Mouse (Mus musculus) neural tube, embryonic 14.5 days (tissue): Measurements from ENCODE around the gene Enox1. TPM values are rescaled to one million over a fixed set of nuclear protein-coding genes. Genes with fewer than 3 reads are reported as not detected.

Experiments used
- ATAC-seq: fragments of 200-750 bp; cut with Nextera tagmentation; 2 replicates; pipeline ENCODE4 v1.8.0; 2017; ENCODE audit warnings: low read depth, mild to moderate bottlenecking, moderate TSS enrichment, moderate library complexity
- H3K27ac ChIP-seq: fragments of 300-500 bp; sonication (generic); 2 replicates; pipeline ENCODE4 v1.5.1; 2014; ENCODE audit warnings: low read depth, mild to moderate bottlenecking, control low read depth, low read length, moderate library complexity, mixed read lengths
- H3K27me3 ChIP-seq: fragments of 300-500 bp; sonication (generic); 2 replicates; pipeline ENCODE4 v1.6.1; 2014; ENCODE audit warnings: low read length; ENCODE audit not compliant: control insufficient read depth, insufficient read depth
- H3K36me3 ChIP-seq: fragments of 300-500 bp; sonication (generic); 2 replicates; pipeline ENCODE4 v1.6.1; 2014; ENCODE audit warnings: low read length, mixed read lengths; ENCODE audit not compliant: control insufficient read depth, insufficient read depth
- H3K4me1 ChIP-seq: fragments of 300-500 bp; sonication (generic); 2 replicates; pipeline ENCODE4 v1.6.1; 2014; ENCODE audit warnings: low read length; ENCODE audit not compliant: control insufficient read depth, insufficient read depth
- H3K4me2 ChIP-seq: fragments of 300-500 bp; sonication (generic); 2 replicates; pipeline ENCODE4 v1.6.1; 2014; ENCODE audit warnings: mild to moderate bottlenecking, low read depth, low read length, control low read depth
- H3K4me3 ChIP-seq: fragments of 300-500 bp; sonication (generic); 2 replicates; pipeline ENCODE4 v1.5.1; 2014; ENCODE audit warnings: low read depth, low read length, control low read depth, mixed read lengths
- H3K9ac ChIP-seq: fragments of 300-500 bp; sonication (generic); replicated peaks from 2 replicates; pipeline ENCODE4 v1.6.1; 2014; ENCODE audit warnings: low read depth, mild to moderate bottlenecking, control low read depth, low read length, mixed read lengths
- H3K9me3 ChIP-seq: fragments of 300-500 bp; sonication (generic); 2 replicates; pipeline ENCODE4 v1.6.1; 2016; ENCODE audit warnings: low read length; ENCODE audit not compliant: control insufficient read depth
- WGBS: fragments of 180-500 bp; shearing (Covaris S2); extraction: QIAGEN DNeasy Blood & Tissue Kit; methylation state at CpG from one replicate; pipeline ENCODE4 v1.1.7; 2014; 5-methylcytosine and 5-hydroxymethylcytosine counted together
- polyA plus RNA-seq: library from polyadenylated mRNA; unstranded; fragments of >200 nt; fragmentation: Nextera tagmentation; extraction: Ambion mirVana; gene quantifications from 2 replicates; pipeline ENCODE4 v1.2.1, GENCODE M21; 2014

Gene Enox1
- polyA plus RNA-seq, 1 experiment from 2014 or later, result 36.2 TPM

DNA sequence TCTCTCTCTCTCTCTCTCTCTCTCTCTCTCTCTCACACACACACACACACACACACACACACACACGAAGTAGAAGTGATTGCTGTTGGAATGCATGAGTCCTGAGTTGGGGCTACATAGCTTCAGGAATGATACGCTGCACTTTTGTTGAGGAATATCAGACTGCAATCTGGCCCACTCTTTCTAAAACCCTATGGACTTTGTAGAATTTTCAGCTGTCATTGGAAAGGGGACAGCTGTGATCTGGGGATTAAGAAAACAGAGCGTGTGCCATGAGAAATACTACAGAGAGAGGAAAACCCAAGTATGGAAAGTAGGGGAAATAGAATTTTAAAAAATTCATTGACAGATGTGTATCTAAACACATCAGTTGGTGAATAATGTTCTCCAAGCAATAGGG lies 482.1 kb downstream of the Enox1 start:
- no peak for ATAC-seq
- 87% methylated on average over 3 of the region's 3 CpGs for WGBS
- no peak overlapping the region for H3K4me3 ChIP-seq
- H3K27ac ChIP-seq, result no peak overlapping the region
- no peaks in the 10 kb centered on the region for H3K9me3 ChIP-seq
- no peaks in the 10 kb centered on the region for H3K27me3 ChIP-seq
- H3K36me3 ChIP-seq, result no peaks in the 10 kb centered on the region
- no peaks in the 10 kb centered on the region for H3K4me1 ChIP-seq
- no peak overlapping the region for H3K4me2 ChIP-seq
- no peak overlapping the region for H3K9ac ChIP-seq

DNA sequence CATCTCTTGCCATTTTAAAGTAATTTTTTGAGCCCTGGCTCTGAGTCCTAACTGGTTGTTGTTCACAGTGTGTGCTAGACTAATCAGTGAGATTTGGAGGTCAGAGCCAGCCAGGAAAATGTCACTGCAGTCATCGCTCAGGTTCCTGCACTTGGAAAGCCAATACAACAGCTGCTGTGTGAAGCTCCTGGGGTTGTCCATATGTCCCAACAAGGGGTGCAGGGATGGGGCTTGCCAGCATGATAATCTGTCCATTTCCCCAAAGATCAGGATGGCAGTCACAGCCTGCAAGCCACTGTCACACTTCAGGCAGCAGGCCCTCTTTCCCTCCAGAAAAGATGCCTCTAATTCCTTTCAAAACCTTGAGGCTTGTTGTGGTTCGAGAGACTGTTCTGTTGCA lies 483.0 kb downstream of the Enox1 start:
- Histone ChIP-seq H3K27me3 (no peaks in the 10 kb centered on the region), H3K4me3 (no peak overlapping the region), H3K9ac (no peak overlapping the region), H3K36me3 (no peaks in the 10 kb centered on the region), H3K4me1 (no peaks in the 10 kb centered on the region), H3K27ac (no peak overlapping the region), H3K4me2 (no peak overlapping the region), H3K9me3 (no peaks in the 10 kb centered on the region)
- WGBS, result 50% methylated on average over 2 of the region's 2 CpGs
- 0 out of 2 replicates have a peak, but pooled peaks have one; percentile 9 for ATAC-seq

DNA sequence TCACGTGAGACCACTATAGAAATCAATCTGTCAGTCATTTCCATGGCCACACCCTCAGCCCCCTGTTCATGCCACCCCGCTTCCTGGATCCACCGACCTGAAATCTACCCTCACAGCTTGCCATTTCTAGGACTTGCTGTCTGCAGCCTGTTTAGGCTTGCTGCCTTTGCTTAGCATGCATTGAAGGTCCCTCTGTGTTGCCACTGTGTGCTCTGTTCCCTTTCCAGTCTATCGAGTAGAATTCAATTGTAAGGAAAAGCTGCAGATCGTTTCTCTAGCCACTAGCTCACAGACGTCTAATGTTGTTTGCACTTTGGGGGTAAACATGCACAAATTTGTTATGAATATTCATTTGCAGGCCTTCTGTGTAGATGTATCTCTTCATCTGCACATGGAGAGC lies 485.8 kb downstream of the Enox1 start:
- Histone ChIP-seq H3K4me3 (no peak overlapping the region), H3K4me1 (no peaks in the 10 kb centered on the region), H3K36me3 (no peaks in the 10 kb centered on the region), H3K9ac (no peak overlapping the region), H3K9me3 (no peaks in the 10 kb centered on the region), H3K27ac (no peak overlapping the region), H3K27me3 (no peaks in the 10 kb centered on the region), H3K4me2 (no peak overlapping the region)
- WGBS, result 83% methylated on average over 6 of the region's 6 CpGs
- ATAC-seq, result no peak

DNA sequence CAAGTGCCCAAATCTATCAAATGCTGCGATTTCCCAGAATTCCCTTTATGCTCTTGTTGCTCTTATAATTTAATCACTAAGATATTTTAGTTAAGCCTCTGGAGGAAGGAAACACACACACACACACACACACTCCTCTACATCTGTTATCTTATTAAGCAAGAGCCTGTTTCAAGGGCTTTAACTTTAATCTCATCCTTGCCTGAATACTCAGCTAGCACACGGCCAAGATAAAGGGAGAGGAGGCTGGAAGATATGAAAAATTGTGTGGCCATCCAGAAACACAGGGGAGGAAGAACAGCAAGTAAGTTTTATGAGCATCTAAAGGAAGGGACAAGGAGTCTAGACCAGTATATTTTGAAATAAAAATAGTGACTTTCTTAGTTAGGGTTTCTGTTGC lies 489.6 kb downstream of the Enox1 start:
- 91% methylated on average over 2 of the region's 2 CpGs for WGBS
- Histone ChIP-seq H3K27me3 (no peaks in the 10 kb centered on the region), H3K9me3 (no peaks in the 10 kb centered on the region), H3K4me3 (no peak overlapping the region), H3K4me2 (no peak overlapping the region), H3K4me1 (0 out of 2 replicates have a peak, but pooled peaks cover 3% of the 10 kb centered on the region), H3K9ac (no peak overlapping the region), H3K36me3 (no peaks in the 10 kb centered on the region), H3K27ac (no peak overlapping the region)
- ATAC-seq, result no peak

DNA sequence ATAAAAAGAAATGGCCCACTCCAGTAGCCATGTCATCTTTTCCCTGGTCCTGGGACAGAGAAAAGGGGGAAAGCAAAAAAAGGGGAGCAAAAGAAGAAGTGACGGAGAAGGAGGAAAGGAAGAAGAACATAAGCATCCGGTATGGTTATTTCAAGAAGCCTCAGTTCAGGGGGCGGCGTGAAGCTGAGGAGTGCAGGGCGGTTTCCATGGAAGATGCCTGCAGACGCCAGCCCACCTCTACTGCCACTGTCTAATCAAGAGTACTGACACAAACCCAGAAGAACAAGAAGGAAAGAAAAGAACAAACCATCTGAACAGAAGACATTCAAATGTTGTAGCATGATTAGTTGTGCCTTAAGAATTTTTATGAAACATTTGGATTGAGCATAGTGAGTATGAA lies 490.5 kb downstream of the Enox1 start:
- H3K36me3 ChIP-seq, result no peaks in the 10 kb centered on the region
- ATAC-seq, result no peak
- H3K4me2 ChIP-seq, result no peak overlapping the region
- 0 out of 2 replicates have a peak, but pooled peaks cover 3% of the 10 kb centered on the region for H3K4me1 ChIP-seq
- H3K27ac ChIP-seq, result no peak overlapping the region
- no peaks in the 10 kb centered on the region for H3K9me3 ChIP-seq
- no peak overlapping the region for H3K9ac ChIP-seq
- 97% methylated on average over 6 of the region's 6 CpGs for WGBS
- no peaks in the 10 kb centered on the region for H3K27me3 ChIP-seq
- H3K4me3 ChIP-seq, result no peak overlapping the region

DNA sequence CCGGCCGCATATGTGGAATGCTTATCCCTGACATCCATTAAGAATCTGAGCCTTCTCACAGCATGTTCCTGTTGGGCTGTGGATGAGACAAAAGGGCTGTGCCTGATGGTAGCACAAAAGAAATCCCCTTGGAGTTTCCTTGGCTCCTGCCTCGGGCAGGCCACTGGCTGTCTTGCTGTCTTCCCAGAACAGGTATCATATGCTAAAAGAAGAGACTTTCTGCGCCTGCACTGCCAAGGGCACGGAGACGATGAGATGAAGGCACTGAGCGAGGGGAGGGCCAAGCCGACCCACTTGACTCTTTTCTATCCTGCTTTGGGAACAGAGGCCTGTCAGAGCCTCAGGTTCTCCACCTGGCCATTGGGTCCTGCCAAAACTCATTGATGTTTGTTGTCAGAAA lies 491.7 kb downstream of the Enox1 start:
- Histone ChIP-seq H3K36me3 (no peaks in the 10 kb centered on the region), H3K4me2 (no peak overlapping the region), H3K9ac (no peak overlapping the region), H3K4me3 (no peak overlapping the region), H3K4me1 (0 out of 2 replicates have a peak, but pooled peaks cover 3% of the 10 kb centered on the region), H3K9me3 (no peaks in the 10 kb centered on the region), H3K27me3 (no peaks in the 10 kb centered on the region), H3K27ac (no peak overlapping the region)
- ATAC-seq, result no peak
- WGBS, result 85% methylated on average over 8 of the region's 8 CpGs

DNA sequence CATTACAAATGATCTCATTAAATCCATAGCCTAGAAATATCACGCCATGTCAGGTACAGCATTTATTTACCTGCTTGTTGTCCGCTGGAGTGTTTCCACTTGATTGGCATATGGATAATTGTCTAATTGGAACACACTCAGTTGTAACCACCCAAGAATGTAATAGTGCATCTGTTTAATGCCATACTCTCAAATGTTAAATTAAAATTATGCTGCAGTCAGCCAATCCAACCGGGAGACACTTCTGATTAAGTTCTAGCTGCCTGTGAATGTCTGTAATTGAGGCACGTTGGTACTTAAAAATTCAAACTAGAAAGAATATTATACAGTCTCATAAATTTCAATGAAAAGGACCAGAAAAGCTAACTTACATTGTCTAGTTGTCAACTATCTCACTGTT lies 502.2 kb downstream of the Enox1 start:
- peak; percentile 50; the same call in 1 of the 2 replicates for ATAC-seq
- 52% methylated on average over 4 of the region's 4 CpGs for WGBS
- H3K9me3 ChIP-seq, result no peaks in the 10 kb centered on the region
- H3K27ac ChIP-seq, result no peak overlapping the region
- H3K9ac ChIP-seq, result no peak overlapping the region
- H3K4me1 ChIP-seq, result no peaks in the 10 kb centered on the region
- H3K36me3 ChIP-seq, result no peaks in the 10 kb centered on the region
- no peak overlapping the region for H3K4me2 ChIP-seq
- no peak overlapping the region for H3K4me3 ChIP-seq
- no peaks in the 10 kb centered on the region for H3K27me3 ChIP-seq

DNA sequence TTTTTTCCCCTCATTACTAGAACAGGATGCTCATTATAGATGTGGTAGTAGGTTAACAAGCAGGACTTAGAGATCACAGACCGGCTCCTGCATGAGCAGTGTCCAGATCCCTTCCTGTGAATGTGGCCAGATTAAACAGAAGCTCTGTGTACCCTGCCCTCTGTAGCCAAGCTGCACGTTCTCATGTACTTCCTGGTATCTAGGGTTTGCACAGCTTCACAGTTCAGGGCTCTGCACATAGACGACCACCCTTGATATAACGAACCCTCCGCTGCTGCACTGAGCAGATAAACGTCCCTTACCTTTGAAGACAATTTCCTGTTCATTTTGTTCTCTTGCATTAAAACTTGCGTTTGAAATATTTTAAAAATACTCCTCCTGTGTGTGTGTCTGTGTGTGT lies 505.7 kb downstream of the Enox1 start:
- H3K36me3 ChIP-seq, result peaks cover 5% of the 10 kb centered on the region; the same call in 1 of the 2 replicates
- H3K4me2 ChIP-seq, result no peak overlapping the region
- H3K4me1 ChIP-seq, result no peaks in the 10 kb centered on the region
- ATAC-seq, result no peak
- H3K27ac ChIP-seq, result no peak overlapping the region
- no peak overlapping the region for H3K9ac ChIP-seq
- H3K4me3 ChIP-seq, result no peak overlapping the region
- WGBS, result 79% methylated on average over 7 of the region's 7 CpGs
- H3K9me3 ChIP-seq, result no peaks in the 10 kb centered on the region
- no peaks in the 10 kb centered on the region for H3K27me3 ChIP-seq

DNA sequence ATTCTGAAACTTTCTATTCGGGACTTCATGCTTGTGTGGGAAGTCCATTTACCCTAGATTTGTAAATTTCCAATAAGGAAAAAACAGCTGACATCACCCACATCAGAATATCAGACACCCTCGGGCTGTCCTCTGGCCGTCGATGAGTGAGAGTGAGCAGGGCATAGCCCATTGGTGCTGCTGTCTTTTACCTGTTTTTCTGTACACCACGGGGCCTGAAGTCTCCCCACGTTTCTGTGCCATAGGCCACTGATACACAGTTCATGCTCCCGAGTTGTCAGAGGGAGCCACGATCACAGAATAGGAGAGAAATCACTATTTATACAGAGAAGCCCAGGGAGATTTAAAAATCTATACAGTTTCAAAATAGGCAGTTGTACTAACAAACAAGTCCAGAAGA lies 506.4 kb downstream of the Enox1 start:
- no peaks in the 10 kb centered on the region for H3K9me3 ChIP-seq
- H3K4me1 ChIP-seq, result no peaks in the 10 kb centered on the region
- H3K36me3 ChIP-seq, result peaks cover 5% of the 10 kb centered on the region; the same call in 1 of the 2 replicates
- no peak overlapping the region for H3K4me2 ChIP-seq
- H3K27ac ChIP-seq, result no peak overlapping the region
- H3K9ac ChIP-seq, result no peak overlapping the region
- no peak for ATAC-seq
- 85% methylated on average over 8 of the region's 8 CpGs for WGBS
- H3K4me3 ChIP-seq, result no peak overlapping the region
- no peaks in the 10 kb centered on the region for H3K27me3 ChIP-seq
